Mouse (Mus musculus): Measurements from ENCODE around the gene Zfp277. TPM values are rescaled to one million over a fixed set of nuclear protein-coding genes. Genes with fewer than 3 reads are reported as not detected.

Gene Zfp277
- polyA plus RNA-seq, 1 experiment from 2014 or later, result 47.6 TPM

GRCm38 (mm10) chr12:40398916-40399315, 46.8 kb downstream of the Zfp277 start:
- DNase-seq (ENCODE audit: low spot score) (no peak), ATAC-seq (replicated peaks; ENCODE audit: insufficient number of reproducible peaks, low FRiP score, low TSS enrichment, low read depth) (no peak)
- WGBS, result 96% methylated on average over 2 of the region's 2 CpGs
- no peak overlapping the region for H3K9ac ChIP-seq (replicated peaks; ENCODE audit: low read length)
- H3K9me3 ChIP-seq (replicated peaks; ENCODE audit: control insufficient read depth, low read length), result no peaks in the 10 kb centered on the region
- no peak overlapping the region for H3K4me2 ChIP-seq (ENCODE audit: low read depth, low read length)
- no peaks in the 10 kb centered on the region for H3K4me1 ChIP-seq (ENCODE audit: control insufficient read depth, insufficient read depth, low read length)
- no peak overlapping the region for H3K4me3 ChIP-seq (ENCODE audit: low read depth, low read length)
- no peak overlapping the region for H3K27ac ChIP-seq (replicated peaks; ENCODE audit: low read depth, low read length)
- H3K36me3 ChIP-seq (replicated peaks; ENCODE audit: control insufficient read depth, insufficient read depth, low read depth, low read length), result no peaks in the 10 kb centered on the region
- no peaks in the 10 kb centered on the region for H3K27me3 ChIP-seq (ENCODE audit: control insufficient read depth, insufficient read depth, low read length)

- no peak overlapping the region for H3K4me2 ChIP-seq (ENCODE audit: low read depth, low read length)
- H3K27ac ChIP-seq (replicated peaks; ENCODE audit: low read depth, low read length), result no peak overlapping the region
- H3K4me1 ChIP-seq (ENCODE audit: control insufficient read depth, insufficient read depth, low read length), result no peaks in the 10 kb centered on the region
- no peaks in the 10 kb centered on the region for H3K36me3 ChIP-seq (replicated peaks; ENCODE audit: control insufficient read depth, insufficient read depth, low read depth, low read length)
- no peaks in the 10 kb centered on the region for H3K9me3 ChIP-seq (replicated peaks; ENCODE audit: control insufficient read depth, low read length)
- H3K9ac ChIP-seq (replicated peaks; ENCODE audit: low read length), result no peak overlapping the region
- 79% methylated on average over 3 of the region's 3 CpGs for WGBS
- no peak for DNase-seq (ENCODE audit: low spot score)
- no peaks in the 10 kb centered on the region for H3K27me3 ChIP-seq (ENCODE audit: control insufficient read depth, insufficient read depth, low read length)
- no peak for ATAC-seq (replicated peaks; ENCODE audit: insufficient number of reproducible peaks, low FRiP score, low TSS enrichment, low read depth)
- H3K4me3 ChIP-seq (ENCODE audit: low read depth, low read length), result no peak overlapping the region
Observed at GRCm38 (mm10) chr12:40392869-40393268, 52.8 kb downstream of the Zfp277 start.

DNA sequence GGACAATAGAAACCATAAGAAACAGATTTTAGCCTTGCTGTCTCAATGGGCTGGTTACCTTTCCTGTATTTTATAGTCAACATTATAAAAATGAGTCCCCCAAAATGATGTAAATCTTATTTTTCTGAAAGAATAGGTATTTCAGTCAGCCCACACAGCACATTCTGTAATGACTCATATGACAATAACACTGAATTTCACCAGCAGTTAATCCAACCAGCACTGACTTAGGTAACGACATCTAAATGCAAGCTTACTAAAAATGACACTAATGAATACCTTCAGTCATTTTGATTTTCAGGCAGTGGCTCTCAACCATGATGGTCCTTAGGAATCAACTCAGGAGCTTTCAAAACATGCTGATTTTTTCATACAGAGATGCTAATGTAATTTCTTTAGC, 54.4 kb downstream of the Zfp277 start:
- no peaks in the 10 kb centered on the region for H3K27me3 ChIP-seq (ENCODE audit: control insufficient read depth, insufficient read depth, low read length)
- no peak overlapping the region for H3K4me3 ChIP-seq (ENCODE audit: low read depth, low read length)
- H3K9ac ChIP-seq (replicated peaks; ENCODE audit: low read length), result no peak overlapping the region
- ATAC-seq (replicated peaks; ENCODE audit: insufficient number of reproducible peaks, low FRiP score, low TSS enrichment, low read depth) (no peak), DNase-seq (ENCODE audit: low spot score) (no peak)
- no peaks in the 10 kb centered on the region for H3K36me3 ChIP-seq (replicated peaks; ENCODE audit: control insufficient read depth, insufficient read depth, low read depth, low read length)
- H3K27ac ChIP-seq (replicated peaks; ENCODE audit: low read depth, low read length), result no peak overlapping the region
- H3K9me3 ChIP-seq (replicated peaks; ENCODE audit: control insufficient read depth, low read length), result no peaks in the 10 kb centered on the region
- no peak overlapping the region for H3K4me2 ChIP-seq (ENCODE audit: low read depth, low read length)
- 87% methylated on average over 1 of the region's 1 CpGs for WGBS
- H3K4me1 ChIP-seq (ENCODE audit: control insufficient read depth, insufficient read depth, low read length), result no peaks in the 10 kb centered on the region

GRCm38 (mm10) chr12:40387786-40388185, 57.9 kb downstream of the Zfp277 start:
- Histone ChIP-seq H3K9me3 (replicated peaks; ENCODE audit: control insufficient read depth, low read length) (no peaks in the 10 kb centered on the region), H3K27ac (replicated peaks; ENCODE audit: low read depth, low read length) (no peak overlapping the region), H3K4me2 (ENCODE audit: low read depth, low read length) (no peak overlapping the region), H3K27me3 (ENCODE audit: control insufficient read depth, insufficient read depth, low read length) (no peaks in the 10 kb centered on the region), H3K4me1 (ENCODE audit: control insufficient read depth, insufficient read depth, low read length) (no peaks in the 10 kb centered on the region), H3K36me3 (replicated peaks; ENCODE audit: control insufficient read depth, insufficient read depth, low read depth, low read length) (no peaks in the 10 kb centered on the region), H3K9ac (replicated peaks; ENCODE audit: low read length) (no peak overlapping the region), H3K4me3 (ENCODE audit: low read depth, low read length) (no peak overlapping the region)
- 71% methylated on average over 5 of the region's 5 CpGs for WGBS
- ATAC-seq (replicated peaks; ENCODE audit: insufficient number of reproducible peaks, low FRiP score, low TSS enrichment, low read depth) (no peak), DNase-seq (ENCODE audit: low spot score) (no peak)

DNA sequence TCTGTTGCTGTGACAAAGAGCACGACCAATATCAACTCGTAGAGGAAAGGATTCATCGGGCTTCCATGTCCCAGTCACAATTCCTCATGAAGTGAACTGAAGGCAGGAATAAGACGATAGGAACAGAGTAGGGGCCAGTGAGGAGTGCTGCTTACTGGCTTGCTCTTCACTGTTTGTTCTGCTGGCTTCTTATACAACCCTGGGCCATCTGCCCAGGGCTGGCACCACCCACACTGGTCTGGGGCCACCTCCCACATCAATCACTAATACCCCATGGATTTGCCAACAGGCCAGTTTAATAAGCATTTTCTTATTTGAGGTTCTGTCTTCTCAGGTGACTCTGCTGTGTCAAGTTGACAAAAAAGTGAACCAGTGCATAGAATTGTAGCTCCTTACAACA, 60.4 kb downstream of the Zfp277 start:
- Histone ChIP-seq H3K4me1 (ENCODE audit: control insufficient read depth, insufficient read depth, low read length) (no peaks in the 10 kb centered on the region), H3K27ac (replicated peaks; ENCODE audit: low read depth, low read length) (no peak overlapping the region), H3K27me3 (ENCODE audit: control insufficient read depth, insufficient read depth, low read length) (no peaks in the 10 kb centered on the region), H3K4me2 (ENCODE audit: low read depth, low read length) (no peak overlapping the region), H3K36me3 (replicated peaks; ENCODE audit: control insufficient read depth, insufficient read depth, low read depth, low read length) (no peaks in the 10 kb centered on the region), H3K4me3 (ENCODE audit: low read depth, low read length) (no peak overlapping the region), H3K9ac (replicated peaks; ENCODE audit: low read length) (no peak overlapping the region), H3K9me3 (replicated peaks; ENCODE audit: control insufficient read depth, low read length) (no peaks in the 10 kb centered on the region)
- ATAC-seq (replicated peaks; ENCODE audit: insufficient number of reproducible peaks, low FRiP score, low TSS enrichment, low read depth), result no peak
- no peak for DNase-seq (ENCODE audit: low spot score)
- WGBS, result 90% methylated on average over 4 of the region's 4 CpGs

GRCm38 (mm10) chr12:40383718-40384117, 62.0 kb downstream of the Zfp277 start:
- H3K9me3 ChIP-seq (replicated peaks; ENCODE audit: control insufficient read depth, low read length), result no peaks in the 10 kb centered on the region
- DNase-seq (ENCODE audit: low spot score), result no peak
- WGBS, result 92% methylated on average over 6 of the region's 6 CpGs
- H3K4me3 ChIP-seq (ENCODE audit: low read depth, low read length), result no peak overlapping the region
- no peak overlapping the region for H3K9ac ChIP-seq (replicated peaks; ENCODE audit: low read length)
- no peak overlapping the region for H3K27ac ChIP-seq (replicated peaks; ENCODE audit: low read depth, low read length)
- no peak overlapping the region for H3K4me2 ChIP-seq (ENCODE audit: low read depth, low read length)
- H3K27me3 ChIP-seq (ENCODE audit: control insufficient read depth, insufficient read depth, low read length), result no peaks in the 10 kb centered on the region
- no peaks in the 10 kb centered on the region for H3K36me3 ChIP-seq (replicated peaks; ENCODE audit: control insufficient read depth, insufficient read depth, low read depth, low read length)
- ATAC-seq (replicated peaks; ENCODE audit: insufficient number of reproducible peaks, low FRiP score, low TSS enrichment, low read depth), result no peak
- H3K4me1 ChIP-seq (ENCODE audit: control insufficient read depth, insufficient read depth, low read length), result no peaks in the 10 kb centered on the region

- H3K9ac ChIP-seq (replicated peaks; ENCODE audit: low read length), result no peak overlapping the region
- H3K9me3 ChIP-seq (replicated peaks; ENCODE audit: control insufficient read depth, low read length), result no peaks in the 10 kb centered on the region
- ATAC-seq (replicated peaks; ENCODE audit: insufficient number of reproducible peaks, low FRiP score, low TSS enrichment, low read depth) (no peak), DNase-seq (ENCODE audit: low spot score) (no peak)
- no peak overlapping the region for H3K4me2 ChIP-seq (ENCODE audit: low read depth, low read length)
- no peaks in the 10 kb centered on the region for H3K4me1 ChIP-seq (ENCODE audit: control insufficient read depth, insufficient read depth, low read length)
- no peaks in the 10 kb centered on the region for H3K27me3 ChIP-seq (ENCODE audit: control insufficient read depth, insufficient read depth, low read length)
- no peak overlapping the region for H3K4me3 ChIP-seq (ENCODE audit: low read depth, low read length)
- no peak overlapping the region for H3K27ac ChIP-seq (replicated peaks; ENCODE audit: low read depth, low read length)
- H3K36me3 ChIP-seq (replicated peaks; ENCODE audit: control insufficient read depth, insufficient read depth, low read depth, low read length), result no peaks in the 10 kb centered on the region
- 94% methylated on average over 5 of the region's 5 CpGs for WGBS
Observed at GRCm38 (mm10) chr12:40382539-40382938, 63.2 kb downstream of the Zfp277 start.

DNA sequence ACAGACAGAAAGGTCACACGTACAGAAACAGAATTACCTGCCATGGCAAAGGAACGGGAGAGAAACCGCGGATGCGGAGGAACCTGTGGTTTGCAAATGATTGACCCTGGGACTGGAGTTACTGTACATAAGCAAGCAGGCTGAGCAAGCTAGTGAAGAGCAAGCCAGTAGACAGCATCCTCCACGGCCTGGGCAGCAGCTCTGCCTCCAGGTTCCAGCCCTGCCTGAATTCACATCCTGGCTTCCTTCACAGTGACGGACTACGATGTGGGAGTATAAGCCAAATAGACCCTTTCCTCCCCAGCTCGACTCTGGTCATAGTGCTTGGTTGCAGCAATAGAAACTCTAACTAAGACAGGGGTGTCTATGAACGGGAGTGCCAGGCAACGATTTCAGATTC, 63.9 kb downstream of the Zfp277 start:
- 90% methylated on average over 11 of the region's 11 CpGs for WGBS
- ATAC-seq (replicated peaks; ENCODE audit: insufficient number of reproducible peaks, low FRiP score, low TSS enrichment, low read depth) (no peak), DNase-seq (ENCODE audit: low spot score) (no peak)
- no peaks in the 10 kb centered on the region for H3K27me3 ChIP-seq (ENCODE audit: control insufficient read depth, insufficient read depth, low read length)
- H3K4me3 ChIP-seq (ENCODE audit: low read depth, low read length), result no peak overlapping the region
- H3K27ac ChIP-seq (replicated peaks; ENCODE audit: low read depth, low read length), result no peak overlapping the region
- no peaks in the 10 kb centered on the region for H3K36me3 ChIP-seq (replicated peaks; ENCODE audit: control insufficient read depth, insufficient read depth, low read depth, low read length)
- H3K9ac ChIP-seq (replicated peaks; ENCODE audit: low read length), result no peak overlapping the region
- H3K4me2 ChIP-seq (ENCODE audit: low read depth, low read length), result no peak overlapping the region
- H3K9me3 ChIP-seq (replicated peaks; ENCODE audit: control insufficient read depth, low read length), result no peaks in the 10 kb centered on the region
- no peaks in the 10 kb centered on the region for H3K4me1 ChIP-seq (ENCODE audit: control insufficient read depth, insufficient read depth, low read length)

All from embryonic facial prominence, embryonic 11.5 days (tissue).